Mouse (Mus musculus): ENCODE results near the gene Itsn2.

DNA sequence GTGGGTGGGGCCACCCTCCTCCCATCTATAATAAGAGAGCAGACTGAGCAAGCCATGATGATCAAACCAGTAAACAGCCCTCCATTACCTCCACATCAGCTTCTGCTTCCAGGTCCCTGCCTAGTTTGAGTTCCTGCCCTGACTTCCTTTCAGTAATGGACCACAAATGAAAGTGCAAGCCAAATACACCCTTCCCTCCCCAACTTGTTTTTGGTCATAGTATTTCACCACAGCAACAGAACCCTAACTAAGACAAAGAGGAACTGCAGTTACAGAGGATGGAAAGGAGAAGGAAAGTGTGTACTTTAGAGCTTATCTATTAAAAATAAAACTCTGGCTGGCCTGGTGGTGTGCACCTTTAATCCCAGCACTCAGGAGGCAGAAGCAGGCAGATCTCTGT lies 47.0 kb upstream of the Itsn2 start:
- no peak for TF ChIP-seq POLR2A (IDR thresholded peaks at IDR 0.05; ENCODE audit: borderline replicate concordance, extremely low read depth, low read depth, low read length)
- no peak for TF ChIP-seq CTCF (IDR thresholded peaks at IDR 0.05; ENCODE audit: insufficient read depth, low read length)

Data from lung, adult 2 months (tissue).